Mouse (Mus musculus) small intestine, adult 2 months (tissue): Measurements from ENCODE around the gene Sec23b.

Experiments used
- CTCF ChIP-seq: fragments of 200-500 bp; IDR thresholded peaks from 2 replicates; pipeline ENCODE4 v1.5.1; 2012; ENCODE audit warnings: low read depth, mild to moderate bottlenecking, control low read depth, inconsistent platforms, low read length, moderate library complexity, mixed read lengths; ENCODE audit not compliant: insufficient replicate concordance, insufficient read length; ENCODE audit errors: extremely low read depth
- POLR2A ChIP-seq: fragments of 200-500 bp; IDR thresholded peaks from 2 replicates; pipeline ENCODE4 v1.6.1; 2012; ENCODE audit warnings: low read depth, mild to moderate bottlenecking, control low read depth, inconsistent platforms, low read length, moderate library complexity

- TF ChIP-seq POLR2A (no peak), CTCF (no peak)
Observed at GRCm38 (mm10) chr2:144537123-144537522, 18.9 kb upstream of the Sec23b start.
